Mouse (Mus musculus) left cerebral cortex, adult 2 months (tissue): ENCODE data around the gene Col4a1. TPM values are rescaled to one million over a fixed set of nuclear protein-coding genes. Genes with fewer than 3 reads are reported as not detected.
A peak's percentile ranks its signal among the peaks of the same experiment; 100 is the strongest.

ENCODE experiments used
- DNase-seq, 2 experiments: peaks; one replicate each; pipeline ENCODE4 v3.0.0; 2021 to 2022; ENCODE audit warnings: low spot score in 2 of 2, mixed read lengths in 1 of 2; ENCODE audit errors: extremely low spot score in 1 of 2
- H3K27ac ChIP-seq: fragments of 200-600 bp; 2 replicates; pipeline ENCODE4 v1.8.1; 2022
- H3K4me3 ChIP-seq: fragments of 200-600 bp; 2 replicates; pipeline ENCODE4 v1.8.1; 2022
- CTCF ChIP-seq: fragments of 200-600 bp; IDR thresholded peaks from 2 replicates; pipeline ENCODE4 v1.8.1; 2022; ENCODE audit warnings: antibody characterized with exemption, mild to moderate bottlenecking, moderate library complexity
- intact Hi-C: fragments of 180-260 bp; cut with DNase I; formaldehyde crosslinking; loops from one replicate; pipeline ENCODE4 v1.15.1; 2025
- total RNA-seq, 2 experiments: library from RNA; stranded (reverse); gene quantifications; 2 replicates each; pipeline ENCODE4 v1.2.3; 2021

Col4a1 gene
- total RNA-seq, 2 experiments from 2014 or later = 55.4 to 66.2 TPM

- no peak overlapping the region for H3K27ac ChIP-seq
- peak in 1 of 2 experiments; percentile 30 for DNase-seq
Observed at GRCm38 (mm10) chr8:11203260-11204110, 109.1 kb downstream of the Col4a1 start.

GRCm38 (mm10) chr8:11198650-11199049 lies 114.0 kb downstream of the Col4a1 start:
- Histone ChIP-seq H3K27ac (no peak overlapping the region), H3K4me3 (no peak overlapping the region)
- intact Hi-C loops = no loop called here
- no peak for DNase-seq
- TF ChIP-seq CTCF = no peak

More at GRCm38 (mm10) chr8:11203260-11204110, 109.1 kb downstream of the Col4a1 start:
- no peak for TF ChIP-seq CTCF
- intact Hi-C loops = no loop called here
- no peak overlapping the region for H3K4me3 ChIP-seq

GRCm38 (mm10) chr8:11197988-11198387 lies 114.6 kb downstream of the Col4a1 start:
- TF ChIP-seq CTCF = no peak
- DNase-seq = no peak

GRCm38 (mm10) chr8:11197261-11197660 lies 115.4 kb downstream of the Col4a1 start:
- DNase-seq = no peak
- intact Hi-C loops = no loop called here
- no peak for TF ChIP-seq CTCF
- H3K4me3 ChIP-seq = no peak overlapping the region
- H3K27ac ChIP-seq = no peak overlapping the region

More at GRCm38 (mm10) chr8:11197988-11198387, 114.6 kb downstream of the Col4a1 start:
- H3K27ac ChIP-seq = no peak overlapping the region
- intact Hi-C loops = no loop called here
- no peak overlapping the region for H3K4me3 ChIP-seq

GRCm38 (mm10) chr8:11192719-11193324 lies 119.8 kb downstream of the Col4a1 start:
- intact Hi-C loops = loop anchor here (5.0 kb wide), 1 partner anchor 776 kb away; no protein-coding TSS in a partner anchor
- Histone ChIP-seq H3K4me3 (no peak overlapping the region), H3K27ac (no peak overlapping the region)
- no peak for TF ChIP-seq CTCF
- DNase-seq = no peak

GRCm38 (mm10) chr8:11187581-11188271 lies 124.9 kb downstream of the Col4a1 start:
- DNase-seq = peak; percentile 78 to 80
- Histone ChIP-seq H3K4me3 (peak overlapping the region; percentile 43), H3K27ac (0 out of 2 replicates have a peak overlapping the region, but pooled peaks have one; percentile 32)
- intact Hi-C loops = loop anchor here (1.0 to 5.0 kb wide), 4 partner anchors 178 to 750 kb away; no protein-coding TSS in a partner anchor
- peak; percentile 92 for TF ChIP-seq CTCF

- no peak for DNase-seq
- Histone ChIP-seq H3K27ac (no peak overlapping the region), H3K4me3 (no peak overlapping the region)
- intact Hi-C loops = loop anchor here (5.0 kb wide), 3 partner anchors 614 to 749 kb away; no protein-coding TSS in a partner anchor
- TF ChIP-seq CTCF = no peak
Observed at GRCm38 (mm10) chr8:11186456-11186855, 126.2 kb downstream of the Col4a1 start.

GRCm38 (mm10) chr8:11185672-11186071 lies 127.0 kb downstream of the Col4a1 start:
- no peak for DNase-seq
- H3K27ac ChIP-seq = no peak overlapping the region
- intact Hi-C loops = loop anchor here (5.0 kb wide), 3 partner anchors 613 to 748 kb away; no protein-coding TSS in a partner anchor
- TF ChIP-seq CTCF = no peak
- no peak overlapping the region for H3K4me3 ChIP-seq

GRCm38 (mm10) chr8:11183611-11184031 lies 129.0 kb downstream of the Col4a1 start:
- no peak overlapping the region for H3K4me3 ChIP-seq
- no peak for DNase-seq
- intact Hi-C loops = no loop called here
- TF ChIP-seq CTCF = no peak
- H3K27ac ChIP-seq = no peak overlapping the region

- no peak for DNase-seq
- no peak for TF ChIP-seq CTCF
- no peak overlapping the region for H3K4me3 ChIP-seq
- no peak overlapping the region for H3K27ac ChIP-seq
- intact Hi-C loops = no loop called here
Observed at GRCm38 (mm10) chr8:11182606-11183005, 130.0 kb downstream of the Col4a1 start.

GRCm38 (mm10) chr8:11182148-11182484 lies 130.5 kb downstream of the Col4a1 start:
- intact Hi-C loops = no loop called here
- no peak for TF ChIP-seq CTCF
- H3K4me3 ChIP-seq = no peak overlapping the region

More at GRCm38 (mm10) chr8:11182148-11182484, 130.5 kb downstream of the Col4a1 start:
- no peak for DNase-seq
- no peak overlapping the region for H3K27ac ChIP-seq
